Mouse (Mus musculus) MEL (cell line): ENCODE measurements around the gene Ube2f. TPM values are rescaled to one million over a fixed set of nuclear protein-coding genes. Genes with fewer than 3 reads are reported as not detected.

ENCODE experiments used
- DNase-seq: peaks from one replicate; pipeline ENCODE4 v3.0.0; 2011; ENCODE audit warnings: low read depth, low spot score
- H3K27ac ChIP-seq: 2 replicates; pipeline ENCODE4 v1.5.1; 2012; ENCODE audit warnings: low read depth, mild to moderate bottlenecking, control low read depth, low read length, moderate library complexity; ENCODE audit not compliant: control insufficient read depth
- H3K27me3 ChIP-seq, 2 experiments: fragments of 150-350 bp in 1 of 2; sonication (generic) in 1 of 2; 2 replicates each; pipeline ENCODE4 v1.6.1; 2012; ENCODE audit warnings: low read length in 2 of 2, mild to moderate bottlenecking in 2 of 2, improper control_type of control experiment in 1 of 2, moderate library complexity in 1 of 2; ENCODE audit not compliant: insufficient read depth in 2 of 2, control insufficient read depth in 1 of 2
- H3K36me3 ChIP-seq, 2 experiments: 2 replicates each; pipeline ENCODE4 v1.6.1; 2012 to 2014; ENCODE audit warnings: low read length in 2 of 2, improper control_type of control experiment in 1 of 2, inconsistent platforms in 1 of 2, mild to moderate bottlenecking in 1 of 2; ENCODE audit not compliant: insufficient read depth in 2 of 2, control insufficient read depth in 1 of 2
- H3K4me1 ChIP-seq, 2 experiments: fragments of 150-350 bp in 1 of 2; sonication (generic) in 1 of 2; 2 replicates each; pipeline ENCODE4 v1.6.1; 2012; ENCODE audit warnings: low read length in 2 of 2, improper control_type of control experiment in 1 of 2, mild to moderate bottlenecking in 1 of 2; ENCODE audit not compliant: insufficient read depth in 2 of 2, control insufficient read depth in 1 of 2
- H3K4me3 ChIP-seq, 2 experiments: fragments of 150-350 bp in 1 of 2; sonication (generic) in 1 of 2; 2 replicates each; pipeline ENCODE4 v1.5.1; 2012; ENCODE audit warnings: low read depth in 2 of 2, low read length in 2 of 2, mild to moderate bottlenecking in 2 of 2, moderate library complexity in 2 of 2, control low read depth in 1 of 2, improper control_type of control experiment in 1 of 2; ENCODE audit not compliant: control insufficient read depth in 1 of 2, insufficient read depth in 1 of 2
- H3K79me2 ChIP-seq: 2 replicates; pipeline ENCODE4 v1.6.1; 2012; ENCODE audit warnings: mild to moderate bottlenecking, low read length, moderate library complexity; ENCODE audit not compliant: control insufficient read depth, poor library complexity, insufficient read depth
- H3K9ac ChIP-seq: 2 replicates; pipeline ENCODE4 v1.6.1; 2012; ENCODE audit warnings: low read depth, mild to moderate bottlenecking, control low read depth, low read length, moderate library complexity; ENCODE audit not compliant: control insufficient read depth, poor library complexity, severe bottlenecking
- H3K9me3 ChIP-seq: fragments of 150-350 bp; sonication (generic); replicated peaks from 2 replicates; pipeline ENCODE4 v1.6.1; 2012; ENCODE audit warnings: mild to moderate bottlenecking, low read length, improper control_type of control experiment, moderate library complexity; ENCODE audit not compliant: insufficient read depth
- BHLHE40 ChIP-seq: IDR thresholded peaks from 2 replicates; pipeline ENCODE4 v1.6.1; 2012; ENCODE audit warnings: low read depth, mild to moderate bottlenecking, inconsistent platforms, low read length, improper control_type of control experiment, borderline replicate concordance
- CTCF ChIP-seq, 3 experiments: IDR thresholded peaks in 2 of 3; conservative IDR thresholded peaks in 1 of 3; 2 replicates each; pipeline ENCODE4 v1.5.1; 2011 to 2012; ENCODE audit warnings: low read length in 3 of 3, low read depth in 2 of 3, mild to moderate bottlenecking in 2 of 3, improper control_type of control experiment in 1 of 3, inconsistent platforms in 1 of 3, mixed read lengths in 1 of 3, moderate library complexity in 1 of 3; ENCODE audit not compliant: control insufficient read depth in 1 of 3, insufficient read depth in 1 of 3, poor library complexity in 1 of 3, severe bottlenecking in 1 of 3
- E2F4 ChIP-seq: IDR thresholded peaks from 2 replicates; pipeline ENCODE4 v1.6.1; 2011; ENCODE audit warnings: low read depth, low read length, improper control_type of control experiment, borderline replicate concordance
- GABPA ChIP-seq: IDR thresholded peaks from 2 replicates; pipeline ENCODE4 v1.6.1; 2012; ENCODE audit warnings: low read depth, mild to moderate bottlenecking, inconsistent platforms, low read length, improper control_type of control experiment, moderate library complexity
- GATA1 ChIP-seq: IDR thresholded peaks from 2 replicates; pipeline ENCODE4 v1.6.1; 2011; ENCODE audit warnings: low read depth, low read length, improper control_type of control experiment
- KAT2A ChIP-seq: conservative IDR thresholded peaks from 2 replicates; pipeline ENCODE4 v1.6.1; 2012; ENCODE audit warnings: low read depth, low read length, improper control_type of control experiment, inconsistent platforms
- MAFK ChIP-seq: IDR thresholded peaks from 2 replicates; pipeline ENCODE4 v1.6.1; 2011; ENCODE audit warnings: low read depth, mild to moderate bottlenecking, low read length, improper control_type of control experiment, borderline replicate concordance
- MYB ChIP-seq: IDR thresholded peaks from 2 replicates; pipeline ENCODE4 v1.6.1; 2011; ENCODE audit warnings: mild to moderate bottlenecking, low read depth, low read length, improper control_type of control experiment
- POLR2A ChIP-seq, 2 experiments: IDR thresholded peaks; 2 replicates each; pipeline ENCODE4 v1.6.1; 2011 to 2012; ENCODE audit warnings: low read length in 2 of 2, mild to moderate bottlenecking in 2 of 2, control low read depth in 1 of 2, improper control_type of control experiment in 1 of 2, low read depth in 1 of 2, moderate library complexity in 1 of 2; ENCODE audit not compliant: control insufficient read depth in 1 of 2, insufficient read depth in 1 of 2, poor library complexity in 1 of 2
- POLR2AphosphoS2 ChIP-seq: IDR thresholded peaks from 2 replicates; pipeline ENCODE4 v1.6.1; 2011; ENCODE audit warnings: low read length, improper control_type of control experiment
- POLR2AphosphoS5 ChIP-seq: IDR thresholded peaks from 2 replicates; pipeline ENCODE4 v1.6.1; 2012; ENCODE audit warnings: low read depth, borderline replicate concordance, mild to moderate bottlenecking, inconsistent platforms, low read length, moderate library complexity, mixed read lengths
- RAD21 ChIP-seq: IDR thresholded peaks from 2 replicates; pipeline ENCODE4 v1.6.1; 2011; ENCODE audit warnings: mild to moderate bottlenecking, low read depth, low read length, improper control_type of control experiment
- RCOR1 ChIP-seq: IDR thresholded peaks from 2 replicates; pipeline ENCODE4 v1.6.1; 2012; ENCODE audit warnings: low read depth, mild to moderate bottlenecking, inconsistent platforms, low read length, improper control_type of control experiment
- SMC3 ChIP-seq: IDR thresholded peaks from 2 replicates; pipeline ENCODE4 v1.6.1; 2011; ENCODE audit warnings: low read depth, low read length, improper control_type of control experiment
- TAL1 ChIP-seq: IDR thresholded peaks from 2 replicates; pipeline ENCODE4 v1.6.1; 2012; ENCODE audit warnings: mild to moderate bottlenecking, inconsistent platforms, low read length, moderate library complexity, mixed read lengths
- TBP ChIP-seq: IDR thresholded peaks from 2 replicates; pipeline ENCODE4 v1.8.0; 2011; ENCODE audit warnings: low read depth, low read length, improper control_type of control experiment
- UBTF ChIP-seq: IDR thresholded peaks from 2 replicates; pipeline ENCODE4 v1.6.1; 2012; ENCODE audit warnings: low read depth, mild to moderate bottlenecking, inconsistent platforms, low read length, improper control_type of control experiment, moderate library complexity, borderline replicate concordance; ENCODE audit not compliant: insufficient read depth
- USF1 ChIP-seq: IDR thresholded peaks from 2 replicates; pipeline ENCODE4 v1.6.1; 2014; ENCODE audit warnings: low read depth, mild to moderate bottlenecking, inconsistent platforms, low read length, improper control_type of control experiment, moderate library complexity
- ZC3H11A ChIP-seq: IDR thresholded peaks from 2 replicates; pipeline ENCODE4 v1.6.1; 2012; ENCODE audit warnings: low read depth, mild to moderate bottlenecking, inconsistent platforms, low read length, improper control_type of control experiment
- ZMIZ1 ChIP-seq: IDR thresholded peaks from 2 replicates; pipeline ENCODE4 v1.6.1; 2012; ENCODE audit warnings: low read depth, mild to moderate bottlenecking, inconsistent platforms, low read length, improper control_type of control experiment, moderate library complexity
- polyA plus RNA-seq, 2 experiments: library from polyadenylated mRNA; stranded (reverse) in 1 of 2; unstranded in 1 of 2; fragments of >175 nt in 1 of 2; fragments of >200 nt in 1 of 2; gene quantifications; 2 replicates each; pipeline versions ENCODE4 v1.2.1 to v1.2.4; 2012; ENCODE audit warnings: low replicate concordance in 2 of 2, low read depth in 1 of 2; ENCODE audit not compliant: insufficient read length in 2 of 2, insufficient read depth in 1 of 2, missing spikeins in 1 of 2
- total RNA-seq: library from RNA; depleted of rRNA; stranded (reverse); fragments of 300-350 nt; gene quantifications from 2 replicates; pipeline ENCODE4 v1.2.3, GENCODE M21; 2012

The Ube2f gene
- total and polyA plus RNA-seq, 3 experiments: 57.4 to 71.3 TPM; not detected in 1

GRCm38 (mm10) chr1:91211099-91211498, 39.0 kb upstream of the Ube2f start:
- Histone ChIP-seq H3K27ac (no peak overlapping the region), H3K9me3 (no peaks in the 10 kb centered on the region), H3K9ac (no peak overlapping the region), H3K36me3 (peaks cover 0 to 4% of the 10 kb centered on the region in 2 experiments; a peak in 2 of 4 replicates), H3K79me2 (no peaks in the 10 kb centered on the region), H3K4me1 (peaks cover 1 to 9% of the 10 kb centered on the region in 2 experiments), H3K27me3 (no peaks in the 10 kb centered on the region), H3K4me3 (no peak overlapping the region)
- no peak for TF ChIP-seq UBTF
- TF ChIP-seq POLR2AphosphoS5: no peak
- no peak for TF ChIP-seq MYB
- no peak for TF ChIP-seq POLR2A (IDR thresholded peaks at IDR 0.05; ENCODE audit: control insufficient read depth in 1 of 2, insufficient read depth in 1 of 2, low read depth in 1 of 2, low read length in 2 of 2, poor library complexity in 1 of 2)
- TF ChIP-seq TBP: no peak
- TF ChIP-seq KAT2A: no peak
- TF ChIP-seq CTCF (IDR thresholded peaks at IDR 0.05 in 2 of 3, conservative IDR thresholded peaks at IDR 0.05 in 1 of 3; ENCODE audit: control insufficient read depth in 1 of 3, insufficient read depth in 1 of 3, low read depth in 2 of 3, low read length in 3 of 3, poor library complexity in 1 of 3, severe bottlenecking in 1 of 3): peak; percentile 83 to 93 (median 86)
- TF ChIP-seq RAD21: peak; percentile 79
- TF ChIP-seq ZC3H11A: peak; percentile 81
- TF ChIP-seq SMC3: peak; percentile 97
- peak; percentile 71 for DNase-seq

- Histone ChIP-seq H3K9me3 (no peaks in the 10 kb centered on the region), H3K79me2 (no peaks in the 10 kb centered on the region), H3K9ac (no peak overlapping the region), H3K27me3 (no peaks in the 10 kb centered on the region), H3K27ac (no peak overlapping the region), H3K4me1 (peaks cover 4 to 14% of the 10 kb centered on the region in 2 experiments), H3K4me3 (no peak overlapping the region)
- DNase-seq: no peak
- TF ChIP-seq RCOR1 (no peak), E2F4 (no peak), SMC3 (no peak), ZMIZ1 (no peak), KAT2A (no peak), MAFK (no peak), GABPA (no peak), TAL1 (no peak), GATA1 (no peak), POLR2AphosphoS2 (no peak), ZC3H11A (no peak), BHLHE40 (no peak), UBTF (no peak), USF1 (no peak)
- TF ChIP-seq, all 39 proteins: peak for 0
- H3K36me3 ChIP-seq: peaks cover 0 to 7% of the 10 kb centered on the region in 2 experiments; a peak in 2 of 4 replicates
Observed at GRCm38 (mm10) chr1:91211591-91212008, 38.5 kb upstream of the Ube2f start.
